Mouse (Mus musculus): ENCODE results near the gene Zfp13.
"Not testable (repeated sequence)": the region's sequence is repeated elsewhere in the genome, so short reads cannot be mapped to it uniquely, and the experiment has no call there.

Gene Zfp13

DNA sequence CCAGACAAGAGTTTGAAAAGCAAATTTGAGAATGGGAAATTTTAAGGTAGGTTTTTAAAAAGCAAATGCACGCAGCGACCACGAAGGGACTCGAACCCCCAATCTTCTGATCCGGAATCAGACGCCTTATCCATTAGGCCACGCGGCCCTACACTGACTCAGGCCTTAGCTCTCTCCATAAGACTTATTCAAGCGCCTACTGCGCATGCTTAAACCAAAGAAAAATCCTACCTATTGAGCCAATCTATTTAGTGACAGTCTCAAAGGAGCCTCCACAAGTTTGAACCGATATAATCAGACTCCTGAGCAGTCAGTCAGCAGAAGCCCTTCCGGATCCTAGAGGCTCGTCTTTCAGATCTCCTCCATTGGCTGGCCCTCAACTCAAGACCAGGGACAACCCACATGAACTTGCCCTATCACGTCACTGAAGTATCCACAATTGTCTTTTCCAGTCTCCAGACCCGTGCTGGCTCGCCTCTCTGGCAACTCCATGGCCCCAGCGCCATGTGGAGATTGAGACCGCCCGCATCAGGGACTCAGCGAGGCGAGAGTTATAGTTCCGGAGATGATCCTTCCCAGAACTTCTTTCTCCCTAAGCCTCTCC lies 49.0 kb downstream of the Zfp13 start:
- DNase-seq = peak; percentile 89

DNA sequence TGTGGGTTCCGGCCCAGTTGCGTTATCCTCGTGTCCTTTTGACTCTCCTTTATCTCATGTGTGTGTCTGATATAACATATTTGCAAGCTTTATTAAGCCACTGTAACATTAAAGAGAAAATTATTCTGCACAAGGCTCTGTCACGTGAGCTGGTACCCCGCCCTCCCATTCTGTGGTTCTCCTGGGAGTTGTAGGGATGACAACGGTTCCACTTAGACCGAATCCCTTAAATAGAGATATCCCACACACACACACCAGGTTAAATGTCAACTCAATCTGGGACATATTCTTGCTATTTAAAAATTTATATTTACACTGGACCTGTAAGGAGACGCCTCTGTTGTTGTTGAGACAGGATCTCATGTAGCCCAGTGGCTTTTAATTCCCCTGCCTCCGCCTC lies 49.8 kb downstream of the Zfp13 start:
- no peak for DNase-seq

DNA sequence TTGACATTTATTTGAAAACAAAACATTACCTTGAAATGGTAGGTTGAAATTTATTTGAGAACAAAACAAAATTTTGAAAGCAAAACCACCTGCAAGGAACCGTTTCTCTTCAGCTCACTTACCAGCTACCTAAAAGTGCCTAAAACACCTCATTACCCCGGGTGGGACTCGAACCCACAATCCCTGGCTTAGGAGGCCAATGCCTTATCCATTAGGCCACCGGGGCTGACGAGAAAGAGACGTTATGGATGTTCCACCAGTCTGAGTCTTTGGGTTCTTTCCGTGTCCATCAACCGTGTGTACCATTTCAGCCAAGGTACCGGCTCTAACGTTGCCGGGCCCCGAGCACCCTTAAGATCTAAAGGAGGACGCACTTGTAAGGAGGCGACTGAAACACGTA lies 50.7 kb downstream of the Zfp13 start:
- DNase-seq = peak; percentile 84

DNA sequence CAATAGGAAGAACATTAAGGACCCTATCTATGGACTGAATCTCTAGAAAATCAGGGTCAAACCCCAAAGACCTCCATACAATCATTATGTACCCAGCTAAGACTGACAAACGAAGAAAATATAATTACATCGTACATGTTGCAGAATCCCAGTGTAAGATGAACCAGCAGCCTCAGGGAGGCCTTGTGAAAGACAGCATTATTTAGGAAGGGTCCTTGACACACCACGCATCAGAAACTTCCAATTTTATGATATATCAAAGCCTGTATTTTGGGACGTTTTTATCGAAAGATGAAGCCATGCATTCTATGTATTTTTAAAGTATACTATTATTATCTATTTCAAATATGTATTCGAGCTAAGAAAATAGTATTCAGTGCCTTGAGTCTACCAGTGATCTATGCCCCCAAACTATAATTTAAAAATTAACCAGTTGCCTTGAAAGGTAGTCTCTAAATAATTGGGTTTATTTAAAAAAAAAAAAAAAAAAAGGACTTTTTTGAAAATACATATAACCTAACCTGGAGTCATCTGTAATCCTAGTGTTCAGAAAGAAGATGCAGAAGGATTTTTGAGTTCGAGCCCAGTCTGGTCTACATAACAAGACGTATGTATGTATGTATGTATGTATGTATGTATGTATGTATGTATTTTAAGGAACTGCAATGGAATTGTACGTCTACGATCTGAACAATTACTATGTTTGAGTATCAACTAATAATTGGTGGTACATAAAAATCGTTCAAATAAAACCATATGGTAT lies 51.4 kb downstream of the Zfp13 start:
- no peak for DNase-seq

DNA sequence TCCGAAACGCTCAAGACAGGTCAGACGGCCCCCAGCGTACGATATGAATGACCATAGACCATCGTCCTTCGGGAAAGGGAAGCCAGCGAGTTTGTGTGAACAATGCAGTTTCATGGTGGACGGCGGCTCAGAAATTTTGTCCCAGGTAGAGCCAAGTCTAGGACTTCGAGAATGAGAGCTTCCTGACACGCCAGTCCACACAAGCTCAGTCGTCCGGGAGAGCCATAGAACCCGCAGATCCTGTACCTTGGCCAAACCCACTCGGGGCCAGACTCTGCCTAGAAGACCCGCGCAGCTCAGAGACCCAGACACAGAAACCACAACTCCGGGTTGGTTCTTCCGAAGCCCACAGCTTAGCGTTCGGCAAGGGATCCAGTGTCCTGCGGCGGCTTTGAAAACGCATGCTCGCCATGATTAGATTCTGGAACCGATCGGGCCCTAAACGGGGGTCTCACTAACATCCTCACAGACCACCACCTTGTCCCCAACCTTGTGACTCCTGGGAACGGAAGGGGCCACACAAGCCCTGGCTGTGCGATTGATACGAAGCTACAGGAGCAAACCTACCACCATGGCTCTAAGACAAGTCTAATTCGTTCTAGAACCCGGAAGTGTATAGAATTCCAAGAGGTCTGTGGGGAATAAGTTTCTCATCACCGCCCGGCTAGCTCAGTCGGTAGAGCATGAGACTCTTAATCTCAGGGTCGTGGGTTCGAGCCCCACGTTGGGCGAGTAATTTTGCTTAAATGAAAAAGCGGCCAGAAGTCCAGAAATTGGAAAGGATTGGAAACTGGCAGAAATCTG lies 52.4 kb downstream of the Zfp13 start:
- DNase-seq = peak; percentile 84

DNA sequence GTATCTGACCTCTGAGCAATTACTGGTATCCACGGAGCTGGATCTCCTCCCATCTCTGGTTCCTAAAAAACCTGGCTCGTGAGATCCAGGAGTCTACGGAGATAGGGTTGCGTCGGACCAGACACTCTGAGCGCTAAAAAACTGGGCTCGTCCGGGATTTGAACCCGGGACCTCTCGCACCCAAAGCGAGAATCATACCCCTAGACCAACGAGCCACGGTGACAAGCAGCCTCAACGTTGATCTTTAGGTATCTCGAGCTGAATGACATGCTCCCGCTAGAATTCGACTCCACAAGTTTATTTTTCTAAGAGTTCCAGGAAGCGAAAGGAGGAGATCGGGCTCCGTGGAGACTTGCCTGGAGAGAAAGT lies 53.0 kb downstream of the Zfp13 start:
- DNase-seq = peak; percentile 79

DNA sequence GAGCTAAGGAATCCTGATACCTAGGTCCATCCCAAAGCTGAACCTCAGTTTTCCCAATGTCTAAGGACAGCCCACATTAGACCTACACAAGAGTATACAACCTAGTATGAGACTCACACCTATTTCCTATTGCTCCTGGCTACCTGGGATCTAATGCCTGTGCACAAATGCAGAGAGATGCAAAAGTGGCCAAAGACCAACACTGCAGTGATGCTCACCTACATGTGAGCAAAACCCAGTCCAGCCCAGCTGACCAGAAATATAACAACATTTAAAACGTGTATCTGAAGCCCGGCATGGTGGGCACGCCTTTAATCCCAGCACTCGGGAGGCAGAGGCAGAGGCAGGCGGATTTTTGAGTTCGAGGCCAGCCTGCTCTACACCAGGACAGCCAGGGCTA lies 53.4 kb downstream of the Zfp13 start:
- DNase-seq = no peak

DNA sequence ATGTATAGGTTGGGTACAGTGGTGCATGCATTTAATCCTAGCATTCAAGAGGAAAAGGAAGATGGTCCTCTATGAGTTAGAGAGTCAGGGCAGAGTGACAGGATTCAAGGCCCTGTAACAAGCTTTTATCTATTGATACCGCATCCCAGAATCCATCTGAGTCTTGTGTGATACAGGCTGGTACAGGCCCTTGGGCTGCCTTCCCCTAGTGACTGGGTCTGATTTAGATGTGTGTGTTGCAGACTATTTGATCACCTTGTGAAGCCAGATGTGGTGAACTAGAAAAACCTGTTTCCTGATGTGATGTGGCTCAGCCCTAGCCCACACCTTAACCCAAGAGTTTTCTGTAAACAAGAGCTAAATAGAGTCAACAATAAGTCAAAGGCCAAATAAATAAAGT lies 54.5 kb downstream of the Zfp13 start:
- DNase-seq = no peak

DNA sequence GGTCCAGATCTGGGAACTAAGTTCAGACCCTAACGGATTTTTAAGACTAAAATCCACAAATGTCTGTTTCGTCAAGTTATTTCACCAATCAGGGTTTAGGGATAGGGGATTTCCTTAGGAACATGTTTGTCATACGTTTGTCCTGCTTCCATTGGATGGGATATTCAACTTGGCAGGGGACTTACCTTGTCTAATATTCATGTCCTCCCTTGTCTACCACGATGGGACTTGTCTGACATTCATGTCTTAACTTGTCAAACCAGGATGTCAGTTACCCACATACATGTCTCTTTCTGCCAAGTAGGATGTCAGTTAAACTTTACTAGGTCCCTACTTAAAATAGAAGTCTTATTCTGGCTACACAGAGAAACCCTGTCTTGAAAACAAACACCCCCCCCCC lies 55.3 kb downstream of the Zfp13 start:
- DNase-seq = no peak

DNA sequence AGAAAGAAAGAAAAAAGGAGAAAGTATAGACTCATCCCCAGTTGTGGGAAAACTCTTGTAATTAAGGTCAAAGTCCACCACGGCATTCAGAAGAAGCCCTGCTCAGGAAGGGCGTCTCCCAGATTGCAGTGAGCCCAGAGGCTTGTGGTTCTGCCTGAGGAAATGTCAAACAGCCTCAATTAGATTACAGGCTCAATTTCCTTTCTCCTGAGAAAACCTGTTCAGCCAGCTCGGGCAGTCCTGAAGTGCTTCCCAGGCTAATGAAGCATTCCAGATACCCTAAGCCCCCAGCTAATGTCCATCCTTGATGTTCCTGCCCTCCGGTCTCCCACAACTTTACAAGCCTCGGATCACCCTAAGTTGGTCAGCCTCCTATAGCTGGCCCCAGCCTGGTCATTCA lies 56.0 kb downstream of the Zfp13 start:
- no peak for DNase-seq

DNA sequence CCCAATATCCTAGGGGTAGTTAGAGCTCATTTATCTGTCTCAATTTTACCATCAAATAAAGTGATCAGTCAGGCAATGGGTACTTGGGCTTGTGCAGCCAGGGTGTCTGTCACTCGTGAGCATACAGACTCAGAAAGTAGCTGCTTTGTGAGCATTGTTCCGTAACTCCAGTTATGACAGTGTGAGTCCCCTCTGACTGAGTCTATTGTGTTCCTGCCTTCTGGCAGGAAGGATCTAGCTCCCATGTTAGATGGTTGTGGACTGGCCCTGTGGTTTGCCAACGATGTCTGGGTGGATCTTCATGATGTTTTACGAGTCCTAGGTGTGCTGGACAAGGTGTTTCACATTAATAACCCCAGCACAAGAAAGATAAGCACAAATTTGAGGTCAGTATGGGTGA lies 56.5 kb downstream of the Zfp13 start:
- no peak for DNase-seq

DNA sequence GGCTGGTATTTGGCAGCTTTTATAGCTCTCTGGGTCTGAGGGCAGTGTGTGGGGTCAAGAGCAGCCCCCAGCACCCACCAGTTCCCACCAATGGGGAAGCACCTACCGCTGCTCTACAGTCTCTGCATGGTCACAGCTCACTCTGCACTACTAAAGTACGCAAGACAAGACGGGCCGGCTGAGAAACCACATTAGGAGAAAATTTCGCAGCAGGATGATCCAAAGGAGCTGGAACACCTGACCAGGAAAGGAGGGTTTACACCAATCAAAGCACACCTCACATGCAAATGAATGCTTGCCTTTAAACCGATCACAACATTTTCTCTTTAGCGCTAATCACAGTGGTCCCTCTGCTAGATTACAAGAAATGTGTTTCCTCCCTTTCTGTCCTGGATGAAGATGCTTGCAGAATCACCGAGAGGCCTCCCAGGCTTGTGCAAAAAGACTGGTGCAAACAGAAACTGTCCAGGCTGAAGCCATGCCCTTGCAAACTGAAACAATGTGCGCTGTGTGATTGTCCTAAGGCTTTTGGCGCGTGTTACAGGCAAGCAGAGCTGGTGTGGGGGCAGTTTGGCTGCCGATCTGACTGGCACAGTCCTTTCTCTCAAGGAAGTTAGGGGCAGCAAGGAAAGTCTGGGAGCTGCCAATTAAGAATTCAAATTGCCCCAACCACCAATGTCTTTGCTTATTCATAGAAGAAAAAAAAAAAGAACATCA lies 57.1 kb downstream of the Zfp13 start:
- no peak for DNase-seq

DNA sequence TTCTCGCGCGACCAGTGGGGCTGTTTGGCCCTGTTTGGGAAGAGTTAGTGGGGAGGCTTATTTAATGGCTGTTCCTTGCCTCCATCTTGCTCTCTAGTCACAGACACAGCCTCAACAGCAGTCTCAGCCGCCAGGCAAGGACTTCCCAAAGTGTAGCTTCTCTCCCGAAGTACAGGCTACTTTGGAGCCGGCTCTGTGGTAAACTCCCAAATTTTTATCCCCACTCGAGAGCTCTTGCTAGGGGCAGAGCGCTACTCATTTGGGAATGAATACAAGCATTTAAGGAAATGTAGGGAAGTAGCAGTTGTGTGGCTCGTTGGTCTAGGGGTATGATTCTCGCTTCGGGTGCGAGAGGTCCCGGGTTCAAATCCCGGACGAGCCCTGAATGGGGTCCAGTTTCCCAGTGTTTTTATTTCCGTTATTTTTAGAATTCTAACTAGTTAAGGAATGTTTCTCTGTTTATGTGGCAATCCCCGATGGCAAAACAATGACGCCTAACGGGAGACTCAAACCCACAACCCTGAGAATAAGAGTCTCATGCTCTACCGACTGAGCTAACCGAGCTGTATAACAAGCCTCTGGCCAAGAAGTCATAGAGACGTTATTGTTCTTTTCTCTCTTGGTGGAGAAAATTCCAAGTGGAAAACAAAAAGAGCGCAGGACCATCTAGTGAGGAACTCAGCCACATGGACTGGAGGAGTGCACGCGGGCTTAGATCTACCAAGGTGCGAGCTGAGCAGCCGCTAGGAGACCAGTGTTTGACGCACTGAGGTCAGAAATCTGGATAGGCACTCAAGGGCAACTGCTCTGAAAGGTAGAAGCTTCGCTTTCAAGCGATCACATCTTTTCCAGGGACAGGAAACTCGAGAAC lies 58.4 kb downstream of the Zfp13 start:
- no peak for DNase-seq

DNA sequence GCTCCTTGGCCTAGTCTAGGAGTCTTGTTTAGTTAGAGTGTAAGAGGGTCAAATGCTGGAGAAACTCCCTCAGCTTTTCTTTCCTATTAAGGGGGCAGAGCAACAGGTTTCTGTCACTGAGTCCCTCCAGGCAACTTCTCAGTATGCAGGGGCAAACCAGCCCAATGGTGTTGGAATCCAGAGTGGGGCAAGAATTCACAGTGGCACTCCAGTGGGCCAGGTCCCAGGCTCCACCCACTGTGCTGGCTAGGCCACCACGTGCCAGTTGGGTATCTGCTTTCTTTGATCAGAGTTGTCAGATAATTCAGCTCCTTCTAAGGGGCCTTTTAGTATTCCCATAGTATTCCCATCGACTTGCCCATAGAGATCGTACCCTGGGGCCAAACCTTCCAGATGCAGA lies 59.2 kb downstream of the Zfp13 start:
- DNase-seq = no peak

DNA sequence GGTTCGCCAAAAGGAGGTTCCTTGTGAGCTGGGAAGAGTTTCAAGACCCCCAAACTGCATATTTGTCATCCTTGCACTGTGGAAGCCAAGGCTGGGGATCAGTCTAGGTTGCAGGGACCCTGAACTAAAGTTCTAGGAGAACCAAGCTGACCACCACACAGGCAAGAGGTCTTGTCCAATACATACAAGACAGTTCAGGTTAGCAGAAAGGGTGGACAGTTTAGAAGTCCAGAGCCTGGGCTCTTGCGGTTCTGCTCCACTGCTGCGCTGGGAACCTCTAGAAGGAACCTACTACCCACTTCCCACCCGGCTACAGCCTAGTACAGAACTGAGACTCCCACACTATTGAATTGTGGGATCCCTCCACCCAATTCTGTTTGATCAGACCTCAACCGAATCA lies 59.7 kb downstream of the Zfp13 start:
- DNase-seq = no peak

DNA sequence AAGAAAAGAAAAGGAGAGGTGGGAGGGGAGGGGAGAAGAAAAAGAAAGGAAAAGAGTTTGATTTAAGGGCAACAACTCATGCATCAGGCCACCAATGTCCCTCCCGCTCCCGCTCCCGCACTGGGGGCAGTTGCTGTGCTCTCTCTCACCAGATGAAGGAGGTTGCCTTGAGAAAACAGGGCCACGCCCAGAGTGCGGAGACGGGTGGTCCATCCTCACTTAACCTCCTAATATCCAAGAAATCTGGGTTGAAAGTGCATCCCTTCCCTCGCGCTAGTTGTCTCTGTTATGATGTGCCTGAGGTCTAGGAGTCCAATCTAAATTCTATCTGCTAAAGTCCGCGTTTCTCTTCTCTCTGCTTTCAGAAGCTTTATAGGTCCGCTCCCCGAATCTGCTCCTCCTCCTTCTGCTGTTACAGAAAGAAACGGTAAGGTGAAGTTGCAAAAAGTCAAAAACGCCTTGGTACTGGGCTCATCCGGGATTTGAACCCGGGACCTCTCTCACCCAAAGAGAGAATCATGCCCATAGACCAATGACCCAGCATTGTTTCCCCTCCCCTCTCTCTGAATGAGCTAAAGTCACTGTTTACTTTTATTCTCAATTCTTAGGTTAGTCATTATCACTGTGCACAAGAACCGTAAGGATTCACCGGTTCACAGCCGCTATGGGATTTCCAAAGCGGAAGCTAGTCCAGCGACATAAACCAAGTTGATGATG lies 60.8 kb downstream of the Zfp13 start:
- DNase-seq = no peak

DNA sequence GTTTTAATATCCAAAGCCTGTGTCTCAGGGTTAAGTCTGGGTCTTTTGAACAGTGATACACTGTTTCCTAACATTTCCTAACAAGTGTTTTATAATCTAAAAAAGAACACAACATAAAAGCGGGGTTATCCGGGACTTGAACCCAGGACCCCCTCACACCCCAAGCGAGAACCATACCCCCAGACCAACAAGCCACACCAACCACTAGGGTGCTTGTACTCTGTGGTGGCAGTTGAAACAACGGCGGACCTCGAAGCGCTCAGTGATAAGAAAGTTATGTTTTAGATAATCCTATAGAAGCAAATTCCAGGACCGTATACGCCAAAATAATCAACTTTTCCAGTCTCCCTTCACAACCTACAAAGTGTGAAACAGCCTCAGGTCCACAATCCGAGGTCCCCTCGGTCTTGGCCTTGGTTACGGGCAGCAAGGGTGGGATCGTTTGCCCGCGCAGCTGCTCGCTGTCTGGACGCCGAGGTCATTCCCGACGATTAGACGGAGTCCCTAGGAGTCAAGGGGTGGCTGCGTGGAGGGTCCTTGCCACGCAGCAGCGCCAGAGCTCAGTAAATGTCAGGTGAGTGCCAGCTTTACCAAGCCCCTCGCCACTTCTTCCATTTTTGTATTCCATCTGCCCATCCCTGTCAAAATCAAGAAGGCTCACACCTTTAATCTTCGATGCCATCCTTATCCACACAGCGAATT lies 61.6 kb downstream of the Zfp13 start:
- no peak for DNase-seq

DNA sequence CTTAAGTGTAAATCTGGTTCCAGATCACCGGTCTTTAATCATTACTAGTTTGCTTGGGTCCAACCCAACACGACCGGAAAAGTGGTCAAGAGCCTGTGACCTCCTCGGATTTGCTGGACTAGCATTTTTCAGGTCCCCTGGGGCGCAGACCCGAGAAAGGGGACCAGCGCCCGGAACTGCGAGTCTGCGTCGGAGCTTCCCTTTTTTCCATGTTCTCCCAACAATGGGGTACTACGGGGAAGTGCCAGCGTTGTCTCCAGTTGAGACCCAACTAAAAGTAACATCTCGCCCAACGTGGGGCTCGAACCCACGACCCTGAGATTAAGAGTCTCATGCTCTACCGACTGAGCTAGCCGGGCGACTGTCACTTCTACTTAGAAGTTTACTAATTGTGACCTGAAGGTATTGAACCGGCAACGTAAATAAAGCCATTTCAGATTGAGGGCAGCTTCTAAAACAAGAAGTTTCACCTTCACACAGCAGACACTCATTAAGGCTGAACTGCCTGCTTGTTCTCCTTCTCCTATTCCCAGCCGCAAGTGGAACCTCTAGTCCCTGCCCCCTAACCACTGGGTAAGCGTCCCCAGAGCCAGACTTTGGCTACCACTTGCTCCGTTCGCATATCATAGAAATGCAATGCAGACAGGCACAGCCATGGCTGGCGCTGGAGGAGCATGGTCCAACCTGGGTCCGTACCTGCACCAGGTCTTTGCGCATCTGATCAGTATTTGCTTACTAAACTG lies 64.1 kb downstream of the Zfp13 start:
- DNase-seq = not testable (repeated sequence)

DNA sequence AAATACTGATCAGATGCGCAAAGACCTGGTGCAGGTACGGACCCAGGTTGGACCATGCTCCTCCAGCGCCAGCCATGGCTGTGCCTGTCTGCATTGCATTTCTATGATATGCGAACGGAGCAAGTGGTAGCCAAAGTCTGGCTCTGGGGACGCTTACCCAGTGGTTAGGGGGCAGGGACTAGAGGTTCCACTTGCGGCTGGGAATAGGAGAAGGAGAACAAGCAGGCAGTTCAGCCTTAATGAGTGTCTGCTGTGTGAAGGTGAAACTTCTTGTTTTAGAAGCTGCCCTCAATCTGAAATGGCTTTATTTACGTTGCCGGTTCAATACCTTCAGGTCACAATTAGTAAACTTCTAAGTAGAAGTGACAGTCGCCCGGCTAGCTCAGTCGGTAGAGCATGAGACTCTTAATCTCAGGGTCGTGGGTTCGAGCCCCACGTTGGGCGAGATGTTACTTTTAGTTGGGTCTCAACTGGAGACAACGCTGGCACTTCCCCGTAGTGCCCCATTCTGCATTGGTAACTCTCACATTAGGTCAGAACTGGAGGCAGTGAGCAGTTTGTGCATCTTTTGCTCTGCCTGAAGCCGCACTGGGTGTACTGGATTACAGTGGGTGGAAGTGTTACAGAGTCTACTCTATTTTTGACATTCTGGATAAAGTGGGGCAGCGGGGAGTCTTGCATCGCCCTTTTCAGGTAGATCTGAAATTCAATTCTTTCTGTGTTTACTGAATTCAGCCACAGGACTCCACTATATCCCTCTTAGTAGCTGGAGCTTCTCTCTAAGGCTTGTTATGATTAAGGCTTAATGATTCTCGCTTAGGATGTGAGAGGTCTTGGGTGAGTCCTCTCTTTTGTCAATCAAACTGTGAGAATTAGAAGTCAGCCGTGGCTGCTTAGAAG lies 65.4 kb downstream of the Zfp13 start:
- not testable (repeated sequence) for DNase-seq
